Mouse (Mus musculus) B cell, adult 62 days (primary cell): Measurements from ENCODE around the gene Phf21b. TPM values are rescaled to one million over a fixed set of nuclear protein-coding genes. Genes with fewer than 3 reads are reported as not detected.

ENCODE experiments used
- total RNA-seq: library from RNA; stranded (reverse); gene quantifications from 4 replicates; pipeline ENCODE4 v1.2.4, GENCODE M21; 2023

The Phf21b gene
- 0.37 to 2.4 TPM (median 1.3 TPM) in 4 replicates for total RNA-seq

GRCm38 (mm10) chr15:84856006-84856995 is at the start of gene Phf21b:
Phf21b (minus strand) TSS chr15:84856049.

Other genes starting within 250 kb of the Phf21b start
- gene Prr5, start 186.4 kb downstream of the Phf21b start, total RNA-seq: 91.6 to 99.0 TPM (median 96.1 TPM) in 4 replicates
- gene Arhgap8, start 136.0 kb downstream of the Phf21b start, total RNA-seq: 0.69 to 2.5 TPM (median 2.2 TPM) in 4 replicates
- 1.1 to 1.3 TPM (median 1.2 TPM) in 4 replicates for gene Gm29666, start 64.0 kb upstream of the Phf21b start, total RNA-seq
- 48.0 to 58.6 TPM (median 52.4 TPM) in 4 replicates for gene Nup50, start 67.4 kb upstream of the Phf21b start, total RNA-seq
- gene 5031439G07Rik, start 132.5 kb upstream of the Phf21b start, total RNA-seq: 66.6 to 79.8 TPM (median 76.6 TPM) in 4 replicates
- not detected in 4 replicates for gene Upk3a, start 161.1 kb upstream of the Phf21b start, total RNA-seq
- 18.3 to 29.9 TPM (median 21.0 TPM) in 4 replicates for gene Fam118a, start 172.9 kb upstream of the Phf21b start, total RNA-seq